Mouse (Mus musculus) c-Kit-negative CD71-positive TER-119-positive erythroid progenitor cells, embryonic 14.5 days (primary cell): Measurements from ENCODE around the gene Ebf3.

Experiments
- DNase-seq: peaks from one replicate; pipeline ENCODE4 v3.0.0-alpha.2; 2013; ENCODE audit warnings: low read depth, low spot score

Gene Ebf3

GRCm38 (mm10) chr7:137289290-137289957 is 24.8 kb downstream of the Ebf3 start:
- DNase-seq = no peak

GRCm38 (mm10) chr7:137278171-137278570 is 36.1 kb downstream of the Ebf3 start:
- no peak for DNase-seq

- no peak for DNase-seq
These were observed 36.5 kb downstream of the Ebf3 start for GRCm38 (mm10) chr7:137277713-137278112.

GRCm38 (mm10) chr7:137272252-137272651 is 42.0 kb downstream of the Ebf3 start:
- no peak for DNase-seq

GRCm38 (mm10) chr7:137268452-137269155 is 45.6 kb downstream of the Ebf3 start:
- no peak for DNase-seq

- no peak for DNase-seq
These were observed 46.8 kb downstream of the Ebf3 start for GRCm38 (mm10) chr7:137267441-137267840.

- DNase-seq = no peak
These were observed 47.7 kb downstream of the Ebf3 start for GRCm38 (mm10) chr7:137266575-137266974.

GRCm38 (mm10) chr7:137262330-137262729 is 51.9 kb downstream of the Ebf3 start:
- no peak for DNase-seq

- DNase-seq = no peak
These were observed 67.9 kb downstream of the Ebf3 start for GRCm38 (mm10) chr7:137246213-137246872.

- no peak for DNase-seq
These were observed 69.4 kb downstream of the Ebf3 start for GRCm38 (mm10) chr7:137244839-137245238.

GRCm38 (mm10) chr7:137240481-137240880 is 73.8 kb downstream of the Ebf3 start:
- DNase-seq = no peak

GRCm38 (mm10) chr7:137239542-137240133 is 74.6 kb downstream of the Ebf3 start:
- no peak for DNase-seq

GRCm38 (mm10) chr7:137237419-137237818 is 76.8 kb downstream of the Ebf3 start:
- DNase-seq = no peak

GRCm38 (mm10) chr7:137223823-137224222 is 90.4 kb downstream of the Ebf3 start:
- DNase-seq = no peak

- no peak for DNase-seq
These were observed 91.3 kb downstream of the Ebf3 start for GRCm38 (mm10) chr7:137222831-137223505.

GRCm38 (mm10) chr7:137221599-137221998 is 92.6 kb downstream of the Ebf3 start:
- DNase-seq = no peak

GRCm38 (mm10) chr7:137220436-137220835 is 93.8 kb downstream of the Ebf3 start:
- DNase-seq = no peak

- DNase-seq = no peak
These were observed 95.5 kb downstream of the Ebf3 start for GRCm38 (mm10) chr7:137218706-137219105.

- DNase-seq = no peak
These were observed 100.8 kb downstream of the Ebf3 start for GRCm38 (mm10) chr7:137213444-137213843.

- DNase-seq = no peak
These were observed 102.9 kb downstream of the Ebf3 start for GRCm38 (mm10) chr7:137211332-137211731.

- DNase-seq = no peak
These were observed 104.4 kb downstream of the Ebf3 start for GRCm38 (mm10) chr7:137209688-137210345.
